Mouse (Mus musculus): ENCODE measurements around the gene Shox2.

Shox2 gene

GRCm38 (mm10) chr3:66959972-66960371 is 21.6 kb downstream of the Shox2 start:
- DNase-seq (ENCODE audit: low spot score) = no peak

- no peak for DNase-seq (ENCODE audit: low spot score)
Observed at GRCm38 (mm10) chr3:66955126-66955525, 26.4 kb downstream of the Shox2 start.

- DNase-seq (ENCODE audit: low spot score) = no peak
Observed at GRCm38 (mm10) chr3:66939675-66940074, 41.9 kb downstream of the Shox2 start.

- DNase-seq (ENCODE audit: low spot score) = peak; percentile 57
Observed at GRCm38 (mm10) chr3:66922436-66922835, 59.1 kb downstream of the Shox2 start.

Data from adipocyte (in vitro differentiated cells).